Mouse (Mus musculus) cerebellum, postnatal 10 days (tissue): ENCODE data around the gene Spin1.
A peak's percentile ranks its signal among the peaks of the same experiment; 100 is the strongest.
"Not testable (repeated sequence)": the region's sequence is repeated elsewhere in the genome, so short reads cannot be mapped to it uniquely, and the experiment has no call there.

Source experiments
- DNase-seq, 2 experiments: peaks; one replicate each; pipeline ENCODE4 v3.0.0; 2021; ENCODE audit warnings: mixed read lengths in 2 of 2

Spin1 gene

DNA sequence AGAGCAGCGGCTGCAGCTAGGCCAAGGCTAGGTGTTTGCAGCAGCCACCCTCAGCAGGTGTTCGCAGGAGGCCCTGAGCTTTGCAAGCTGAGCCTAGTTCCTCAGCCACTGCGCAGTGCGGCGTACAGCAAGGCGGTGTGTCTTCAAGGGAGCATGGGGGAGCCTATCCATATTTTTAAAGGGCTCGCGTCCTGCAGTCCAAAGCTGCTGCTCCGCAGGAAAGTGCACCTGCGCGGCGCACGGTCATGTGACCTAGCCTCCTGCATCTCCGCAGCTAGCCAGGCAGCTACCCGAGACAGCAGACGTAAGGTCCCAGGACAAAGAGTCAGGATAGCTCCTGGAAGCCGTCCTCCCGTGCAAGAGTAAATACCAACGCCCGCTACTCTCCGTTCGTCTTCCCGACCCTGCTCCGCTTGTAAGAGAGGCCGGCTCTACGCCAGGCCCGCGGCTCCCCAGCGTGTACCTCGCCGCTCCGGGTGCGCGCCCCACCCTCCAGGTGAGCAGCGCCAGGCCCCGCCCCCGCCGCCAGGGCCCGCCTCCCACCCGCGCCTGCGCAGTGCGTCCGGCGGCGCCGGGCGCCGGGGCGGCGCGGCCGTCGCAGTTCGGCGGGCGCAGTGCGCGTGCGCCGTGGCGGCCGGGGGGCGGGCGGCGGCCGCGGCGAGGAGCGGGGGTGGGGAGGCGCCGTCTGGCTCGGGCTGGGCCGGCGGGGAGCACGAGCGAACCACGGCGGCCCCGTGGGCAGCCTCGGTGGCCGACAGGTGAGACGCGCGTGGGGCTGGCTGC lies at the start of gene Spin1:
TSS of gene Spin1 (plus strand) at position 648 of the 783 bp plus-strand sequence.
- DNase-seq, result peak; percentile 94 to 95

GRCm38 (mm10) chr13:51051016-51051415 lies 49.7 kb upstream of the Spin1 start:
- no peak for DNase-seq

- no peak for DNase-seq
Measured at GRCm38 (mm10) chr13:51052408-51052807, 48.3 kb upstream of the Spin1 start.

DNA sequence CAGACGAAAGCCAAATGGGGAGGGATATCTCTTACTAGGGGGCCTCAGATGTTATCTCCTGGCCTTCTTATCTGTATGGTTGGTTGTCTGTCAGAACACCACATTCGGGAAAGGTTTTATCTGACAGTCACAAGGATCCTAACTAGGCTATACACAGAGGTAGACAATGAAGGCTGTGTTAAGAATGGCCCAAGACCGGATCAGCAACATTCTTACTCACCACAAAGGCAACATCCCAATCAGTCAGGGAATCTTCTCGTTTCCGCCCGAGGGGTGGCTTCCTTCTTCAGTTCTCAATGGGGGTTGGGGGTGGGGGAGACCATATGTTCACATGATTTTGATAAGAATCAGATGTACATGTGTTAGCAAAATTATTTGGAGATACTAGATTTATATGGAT lies 37.7 kb upstream of the Spin1 start:
- DNase-seq, result no peak

GRCm38 (mm10) chr13:51063721-51064120 lies 37.0 kb upstream of the Spin1 start:
- no peak for DNase-seq

- DNase-seq, result no peak
Measured at GRCm38 (mm10) chr13:51064429-51064828, 36.3 kb upstream of the Spin1 start.

DNA sequence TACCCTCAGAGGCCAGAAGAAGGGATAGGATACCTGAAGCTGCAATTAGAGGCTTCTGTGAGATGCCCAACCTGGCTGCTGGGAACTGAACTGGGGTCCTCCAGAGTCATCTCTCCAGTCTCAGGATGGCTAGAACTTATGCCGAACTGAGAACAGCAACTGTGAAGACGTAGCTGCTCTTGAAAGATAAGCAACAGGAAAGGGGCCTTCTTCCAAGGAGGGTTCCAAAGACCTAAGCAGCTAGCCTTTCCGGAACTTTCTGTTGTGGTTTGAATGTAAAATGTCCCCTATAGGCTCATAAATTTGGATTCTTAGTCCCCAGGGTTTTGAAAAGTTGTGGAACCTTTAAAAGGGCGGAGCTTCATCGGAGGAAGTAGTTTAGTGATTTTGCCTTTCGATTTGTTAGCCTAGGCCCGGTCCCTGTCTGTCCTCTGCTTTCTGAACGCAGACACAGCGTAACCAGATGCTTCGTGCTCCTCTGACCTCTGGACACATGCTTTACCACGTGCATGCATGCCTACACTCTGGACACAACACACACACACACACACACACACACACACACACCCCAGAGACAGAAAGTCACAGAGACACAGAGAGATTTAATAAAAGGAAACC lies 29.5 kb upstream of the Spin1 start:
- DNase-seq, result no peak

DNA sequence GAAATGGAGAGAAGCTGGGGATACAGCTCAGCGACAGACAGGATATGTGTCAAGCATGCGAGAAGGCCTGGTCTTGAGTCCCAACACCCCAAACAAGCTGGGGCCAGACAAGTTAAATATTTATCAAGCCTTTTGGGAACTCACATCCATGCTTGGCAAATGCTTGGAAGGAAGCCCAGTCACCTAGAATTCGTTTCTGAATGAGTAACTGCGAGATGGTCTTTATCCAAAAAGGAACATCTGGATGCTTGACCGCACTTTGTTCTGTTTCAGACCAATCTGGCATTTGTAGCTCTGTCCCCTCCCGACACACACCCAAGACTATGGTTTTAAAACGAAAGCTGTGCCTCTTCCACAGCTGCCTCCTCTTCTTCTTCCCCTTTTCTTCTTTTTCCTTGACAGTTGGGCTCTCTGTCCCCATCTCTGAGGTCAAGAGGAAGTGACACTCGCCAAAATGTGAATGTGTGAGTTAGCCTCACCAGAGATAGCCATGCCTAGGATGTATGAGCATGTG lies 28.9 kb upstream of the Spin1 start:
- DNase-seq, result no peak

GRCm38 (mm10) chr13:51072917-51073843 lies 27.5 kb upstream of the Spin1 start:
- DNase-seq, result no peak

GRCm38 (mm10) chr13:51074081-51074680 lies 26.5 kb upstream of the Spin1 start:
- no peak for DNase-seq

GRCm38 (mm10) chr13:51076191-51076590 lies 24.5 kb upstream of the Spin1 start:
- not testable (repeated sequence) for DNase-seq

DNA sequence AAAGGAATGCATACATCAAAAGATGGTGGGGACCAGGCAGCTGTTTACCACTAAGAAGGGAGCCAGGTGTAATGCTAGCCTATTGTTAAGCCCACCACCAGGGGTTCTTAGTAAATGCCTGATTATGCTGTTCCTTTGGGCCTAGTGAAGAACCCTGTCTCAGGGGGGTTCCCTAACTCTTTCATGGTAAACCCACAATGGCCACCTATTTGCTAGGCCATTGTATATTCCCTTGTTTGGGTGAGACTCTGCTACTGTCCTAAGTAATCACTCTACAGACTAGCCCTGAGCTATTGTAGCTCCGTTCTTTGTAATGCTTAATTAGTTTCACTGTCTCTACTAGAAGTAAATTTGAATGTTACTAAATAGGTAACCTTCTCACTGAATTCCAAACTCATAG lies 22.1 kb upstream of the Spin1 start:
- DNase-seq, result not testable (repeated sequence)

DNA sequence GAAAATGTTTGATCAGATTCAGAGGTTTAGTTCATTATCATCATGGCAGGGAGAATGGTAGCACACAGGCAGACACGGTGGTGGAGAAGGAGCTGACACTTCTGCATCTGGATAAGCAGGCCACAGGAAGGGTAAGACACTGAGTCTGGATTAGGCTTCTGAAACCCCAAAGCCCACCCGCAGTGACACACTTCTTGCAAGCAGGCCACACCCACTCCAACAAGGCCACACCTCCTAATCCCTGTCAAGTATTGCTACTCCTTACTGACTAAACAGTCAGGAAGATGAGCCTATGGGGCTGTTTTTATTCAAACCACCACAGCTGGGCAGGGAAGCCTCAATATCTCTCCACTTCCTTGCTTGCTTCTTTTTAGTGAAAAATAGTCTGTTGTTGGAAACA lies 19.9 kb upstream of the Spin1 start:
- DNase-seq, result no peak

GRCm38 (mm10) chr13:51084241-51084640 lies 16.4 kb upstream of the Spin1 start:
- DNase-seq, result no peak

GRCm38 (mm10) chr13:51085941-51086340 lies 14.7 kb upstream of the Spin1 start:
- peak in 1 of 2 experiments; percentile 16 for DNase-seq

- no peak for DNase-seq
Measured at GRCm38 (mm10) chr13:51087253-51087652, 13.4 kb upstream of the Spin1 start.

GRCm38 (mm10) chr13:51088207-51088606 lies 12.5 kb upstream of the Spin1 start:
- DNase-seq, result no peak

DNA sequence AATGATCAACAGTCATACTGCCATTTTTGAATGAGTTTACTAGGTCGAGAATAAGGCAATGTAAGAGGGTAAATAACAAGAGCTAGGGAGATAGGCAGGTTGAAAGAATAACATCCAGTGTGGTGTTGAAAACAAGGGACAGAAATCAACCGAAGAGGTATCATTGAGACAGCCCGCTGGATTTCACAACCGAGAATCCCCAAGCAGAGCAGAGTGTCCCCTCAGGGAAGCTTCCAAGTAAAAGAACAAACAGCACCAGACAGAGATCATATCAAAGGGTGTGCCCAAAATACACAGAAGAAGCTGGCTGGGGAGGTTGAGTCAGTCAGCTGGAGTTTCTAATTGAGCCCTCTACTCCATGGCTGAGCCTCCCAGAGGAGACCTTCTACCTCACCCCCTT lies 11.6 kb upstream of the Spin1 start:
- DNase-seq, result no peak

DNA sequence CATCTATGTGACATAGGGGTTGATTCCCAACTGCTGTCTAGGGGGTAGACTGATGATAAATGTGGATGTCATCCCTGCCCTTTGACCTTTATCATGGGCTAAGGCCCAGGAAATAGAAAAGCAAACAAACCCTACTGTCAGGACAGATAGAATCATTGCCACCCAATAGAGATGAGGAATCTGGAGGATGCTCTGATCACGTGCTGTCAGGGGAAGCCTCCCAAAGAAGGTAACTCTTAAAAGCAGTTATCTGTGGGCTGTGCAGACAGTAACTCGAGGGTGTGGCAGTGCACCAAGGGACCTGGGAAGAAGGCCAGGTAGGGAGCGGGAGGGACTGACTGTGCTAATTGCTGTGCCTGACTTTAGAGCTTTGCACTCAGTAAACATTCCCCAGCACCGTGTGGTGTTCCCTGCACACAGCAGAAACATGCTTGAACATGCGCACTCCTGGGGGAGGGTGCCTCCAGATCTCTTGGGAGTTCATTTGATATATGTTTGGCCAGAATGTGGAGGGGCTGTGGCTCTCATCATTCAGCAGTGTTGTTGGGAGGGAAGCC lies 10.5 kb upstream of the Spin1 start:
- no peak for DNase-seq

GRCm38 (mm10) chr13:51093430-51093829 lies 7.2 kb upstream of the Spin1 start:
- no peak for DNase-seq

DNA sequence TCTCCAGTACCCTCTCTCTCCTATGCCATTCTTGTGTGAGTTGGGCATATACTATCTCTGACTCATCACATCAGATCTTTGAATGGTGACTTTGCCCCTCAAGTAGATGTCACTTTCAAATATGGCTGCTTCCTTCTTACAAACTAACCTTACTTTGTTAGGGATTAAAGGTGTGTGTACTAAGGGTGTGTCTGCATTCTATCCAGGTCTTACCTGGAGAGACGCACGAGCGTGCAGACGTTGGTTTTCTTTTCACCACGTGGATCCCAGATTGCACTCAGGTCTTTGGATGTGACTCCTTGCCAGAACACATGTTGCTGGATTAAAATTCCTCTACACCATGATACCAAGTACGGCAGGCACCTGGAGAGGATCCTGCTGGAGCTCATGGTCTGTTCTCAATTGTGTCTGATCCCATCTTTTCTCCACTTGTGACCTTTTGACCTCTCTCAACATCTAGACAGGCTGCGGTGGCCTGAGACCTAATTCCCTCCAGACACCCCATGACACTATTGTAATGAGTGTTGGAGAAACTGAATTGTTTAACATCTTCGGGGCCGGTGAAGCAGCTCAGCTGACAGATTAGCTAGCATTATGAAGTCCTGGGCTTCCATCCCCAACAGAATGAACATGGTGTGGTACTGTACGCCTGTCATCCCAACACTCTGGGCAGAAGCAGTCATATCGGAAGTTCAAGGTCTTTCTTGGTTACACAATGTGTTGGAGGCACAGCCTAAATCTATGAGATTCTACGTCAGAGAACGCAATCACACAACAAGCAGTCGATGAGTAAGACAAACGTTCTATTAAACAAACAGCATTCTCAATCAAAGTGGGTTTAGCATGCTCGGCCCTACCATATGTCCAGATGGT lies 6.1 kb upstream of the Spin1 start:
- DNase-seq, result no peak
